Mouse (Mus musculus) yolk sac, embryonic 10.5 days (tissue): ENCODE measurements at regions not wholly inside any gene's neighbourhood (a gene's known extent, or its start where the extent isn't known, plus 50 kb on each side); places are given as distances from the start of the nearest gene placed in this dataset.

Experiments
- DNase-seq: peaks from one replicate; pipeline ENCODE4 v3.0.0-alpha.2; 2017; ENCODE audit warnings: low spot score

DNA sequence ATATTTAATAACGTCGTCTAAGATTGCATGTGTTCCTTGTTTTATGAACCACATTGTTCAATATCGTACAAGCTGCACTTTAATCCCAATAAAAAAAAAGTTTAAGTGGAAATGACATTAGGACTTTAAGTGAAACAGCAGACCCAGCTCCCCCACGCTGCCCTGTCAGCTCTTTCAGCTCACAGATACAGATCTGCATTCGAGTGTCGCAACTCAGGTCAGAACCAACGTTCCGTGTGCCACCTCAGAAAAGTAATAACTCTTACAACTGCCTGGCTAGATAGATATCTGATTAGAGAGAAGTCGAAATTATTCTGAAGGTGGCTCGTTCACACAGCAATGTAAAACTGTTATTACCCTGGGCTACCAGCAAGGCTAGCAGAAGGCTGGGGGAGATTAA lies 364.0 kb upstream of the Dach1 start:
- DNase-seq = no peak

DNA sequence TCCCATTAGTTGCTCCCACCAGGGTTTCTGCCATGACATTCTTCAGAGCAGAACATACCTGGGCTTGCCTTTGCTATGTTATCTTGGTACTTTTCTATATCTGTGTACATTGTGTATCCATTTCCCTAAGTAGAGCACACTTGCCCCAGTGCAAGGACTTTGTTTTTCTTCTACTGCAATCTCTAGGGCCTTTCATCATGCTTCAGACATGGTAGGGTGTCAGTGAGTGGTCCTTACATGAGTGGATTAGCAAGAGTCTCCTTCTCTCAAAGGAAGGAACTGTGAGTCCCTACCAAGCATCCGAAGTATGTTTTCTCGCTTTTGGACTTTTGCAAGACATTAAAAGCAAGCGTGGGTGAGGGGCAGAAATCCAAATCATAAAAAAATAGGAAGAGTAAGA lies 351.4 kb upstream of the Dach1 start:
- no peak for DNase-seq

DNA sequence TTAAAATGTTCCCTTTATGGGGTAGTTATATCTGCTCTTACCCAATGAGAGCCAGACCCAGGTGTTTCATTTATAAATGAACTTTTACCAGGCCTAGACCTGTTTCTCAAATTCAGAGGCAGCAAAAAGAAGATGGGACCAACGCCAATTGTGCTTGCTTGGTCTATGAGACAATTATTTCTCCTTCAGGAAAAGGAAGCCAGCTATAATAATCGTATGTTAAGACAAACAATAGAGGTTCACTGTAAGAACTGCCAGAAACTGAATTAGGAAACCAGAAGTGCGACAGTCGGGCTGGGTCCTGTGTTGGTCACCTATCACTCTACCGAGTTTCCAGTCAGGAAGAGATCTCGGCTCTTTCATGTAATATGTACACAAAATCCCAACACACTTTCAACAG lies 335.8 kb upstream of the Dach1 start:
- no peak for DNase-seq

DNA sequence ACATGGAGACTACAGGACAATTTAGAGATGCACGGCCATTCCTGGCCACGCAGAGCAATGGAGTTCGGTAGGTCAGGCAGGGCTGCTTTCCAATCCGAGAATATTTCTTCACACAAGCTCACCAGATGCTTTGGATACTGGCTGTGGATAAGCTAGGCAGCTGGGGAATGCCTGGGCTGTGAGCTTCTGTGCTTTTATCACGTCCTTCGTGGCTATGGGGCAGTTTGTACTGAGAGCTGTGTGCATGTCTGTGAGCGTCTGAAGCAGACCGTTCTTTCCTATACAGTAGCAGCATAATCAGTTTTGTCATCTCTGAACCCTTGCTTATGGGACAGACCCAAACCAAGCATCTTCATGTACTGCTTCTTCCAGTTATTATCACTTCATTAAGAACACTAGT lies 307.9 kb upstream of the Dach1 start:
- DNase-seq = no peak

DNA sequence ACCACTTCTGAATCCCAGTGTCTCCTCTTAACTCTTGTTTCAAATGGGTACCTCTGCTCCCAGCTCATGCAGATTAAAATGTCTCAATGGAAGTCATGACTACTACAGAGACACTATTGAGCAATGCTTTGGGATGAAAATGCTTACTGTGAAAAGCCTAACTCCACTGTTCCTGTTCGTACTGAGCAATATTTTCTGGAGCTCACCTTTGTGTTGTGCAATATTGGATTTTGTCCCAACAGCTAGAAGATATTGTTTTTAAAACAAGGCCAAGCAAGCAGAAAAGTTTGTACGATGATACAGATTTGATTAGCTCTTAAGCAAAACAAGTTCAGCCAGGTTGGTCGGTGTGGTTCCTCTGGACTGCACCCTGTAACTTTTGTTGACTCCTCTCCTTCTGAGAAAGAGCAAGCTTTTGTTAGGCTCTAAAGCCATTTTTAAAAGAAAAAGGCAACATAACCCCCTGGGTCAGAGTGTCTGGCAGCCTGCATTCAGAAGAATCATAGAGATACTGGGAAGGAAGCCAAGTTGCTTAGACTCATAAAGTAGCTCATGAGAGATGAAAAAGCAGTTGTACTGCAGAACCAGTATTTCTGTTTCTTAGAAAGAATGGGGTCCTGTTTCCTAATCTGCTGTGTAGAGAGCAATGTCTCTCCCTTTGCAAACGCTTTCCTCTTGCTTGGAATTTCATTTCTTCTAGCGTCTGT lies 302.4 kb upstream of the Dach1 start:
- no peak for DNase-seq

DNA sequence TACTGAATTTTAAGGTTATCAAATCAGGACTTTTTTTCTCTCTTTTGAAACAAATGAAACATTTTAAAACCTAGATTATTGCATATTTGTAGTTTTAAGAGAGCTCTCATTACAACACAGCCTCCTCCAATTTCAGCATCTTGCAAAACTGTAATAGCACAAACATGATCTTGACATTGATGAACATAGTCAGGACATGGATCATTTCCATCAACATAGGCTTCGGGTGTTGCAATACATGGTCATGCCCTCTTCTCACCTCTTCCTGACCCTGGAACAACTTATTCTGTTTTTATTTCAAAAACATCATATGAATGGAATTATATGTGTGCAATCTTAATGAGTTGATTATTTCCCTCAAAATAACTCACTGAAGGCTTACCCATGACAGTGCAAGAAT lies 284.9 kb upstream of the Dach1 start:
- DNase-seq = no peak

DNA sequence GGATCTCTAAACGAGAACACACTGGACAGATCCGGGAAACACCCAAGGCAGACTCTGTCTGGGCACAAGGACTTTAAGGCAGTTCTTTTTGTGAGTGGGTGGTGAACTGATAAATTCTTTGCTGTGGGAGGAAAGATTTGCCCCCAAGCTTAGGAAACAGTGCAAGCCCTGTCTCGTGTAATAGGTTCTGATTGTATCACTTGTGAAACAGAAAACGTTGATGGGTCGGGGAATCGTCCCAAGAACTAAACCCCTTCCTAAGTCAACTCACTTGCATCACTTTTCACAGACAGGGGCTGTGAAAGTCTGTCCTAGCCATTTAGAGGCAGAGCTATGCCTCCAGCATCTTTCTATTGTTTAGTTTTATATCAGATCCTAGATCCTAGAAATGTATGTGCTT lies 282.6 kb upstream of the Dach1 start:
- DNase-seq = no peak

DNA sequence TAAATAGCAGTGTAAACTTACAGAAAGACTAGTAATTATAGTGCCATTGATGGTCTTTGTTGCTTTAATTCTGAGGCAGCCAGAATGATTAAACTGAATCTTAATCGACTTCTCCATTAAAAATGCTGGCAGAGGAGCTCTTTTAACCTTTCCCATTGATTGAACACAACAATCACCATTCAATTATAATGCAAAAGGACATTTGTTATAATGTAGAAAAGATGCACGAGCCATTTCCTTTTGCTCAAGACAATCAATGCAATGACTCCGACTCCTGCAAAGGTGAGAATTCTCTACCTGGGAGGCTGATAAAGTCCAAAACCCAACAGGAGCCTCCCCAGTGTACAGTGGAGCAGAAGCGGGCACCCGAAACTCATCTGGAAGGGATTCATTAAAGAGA lies 280.0 kb upstream of the Dach1 start:
- no peak for DNase-seq

DNA sequence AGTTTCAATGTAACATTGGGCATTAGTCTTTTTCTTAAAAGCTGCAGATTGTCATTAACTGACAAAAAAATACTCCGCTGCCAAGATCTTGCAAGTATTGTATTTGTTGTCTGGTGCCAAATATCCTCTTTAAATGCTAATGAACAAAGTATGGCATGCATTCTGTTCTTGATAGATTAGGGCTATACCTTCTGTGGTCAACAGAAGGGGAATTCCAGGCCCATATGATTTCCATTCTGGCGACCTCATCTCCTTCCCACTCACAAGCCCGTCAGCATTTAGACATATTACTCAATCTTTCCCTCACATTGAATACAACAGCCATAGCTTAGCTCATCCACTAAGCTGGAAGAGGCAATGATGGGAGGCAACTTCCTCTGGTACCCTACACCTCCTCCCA lies 272.8 kb upstream of the Dach1 start:
- DNase-seq = no peak

DNA sequence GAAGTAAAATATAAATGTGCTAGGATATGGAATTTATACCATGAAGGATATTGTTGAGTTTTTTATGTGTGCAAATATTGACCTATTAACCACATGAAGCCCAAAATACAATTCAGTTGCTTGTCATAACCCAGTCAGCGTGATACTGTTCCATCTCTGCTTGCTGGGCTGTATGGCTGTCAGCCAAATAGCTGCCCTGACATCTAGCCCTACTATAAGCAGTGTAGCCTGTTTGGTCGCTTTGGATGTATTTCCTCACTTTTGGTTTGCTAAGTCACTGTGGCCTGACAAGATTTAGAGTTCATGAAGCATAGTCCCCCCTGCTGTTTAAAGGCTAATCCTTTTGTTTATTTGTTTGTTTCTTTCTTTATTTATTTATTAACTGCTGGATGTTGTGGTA lies 272.4 kb upstream of the Dach1 start:
- no peak for DNase-seq

DNA sequence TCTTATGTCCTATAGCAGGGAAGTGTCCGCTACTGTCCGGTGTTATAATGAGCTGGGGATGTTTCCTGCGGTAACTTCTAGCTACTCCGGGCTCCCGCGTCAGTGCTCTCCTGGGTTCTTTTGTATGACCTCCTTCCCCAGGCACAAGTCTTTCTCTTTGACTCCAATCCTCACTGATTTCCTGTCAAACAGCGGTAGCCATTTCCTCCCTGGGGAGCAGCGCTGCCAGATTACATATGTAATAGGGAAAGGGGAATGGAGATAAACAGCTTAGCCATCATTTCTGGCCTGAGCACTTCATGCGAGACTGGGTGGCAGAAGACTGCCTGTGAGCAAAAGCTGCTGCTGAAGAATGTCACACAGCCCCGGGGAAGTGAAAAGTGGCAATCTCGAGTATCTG lies 262.4 kb upstream of the Dach1 start:
- no peak for DNase-seq

DNA sequence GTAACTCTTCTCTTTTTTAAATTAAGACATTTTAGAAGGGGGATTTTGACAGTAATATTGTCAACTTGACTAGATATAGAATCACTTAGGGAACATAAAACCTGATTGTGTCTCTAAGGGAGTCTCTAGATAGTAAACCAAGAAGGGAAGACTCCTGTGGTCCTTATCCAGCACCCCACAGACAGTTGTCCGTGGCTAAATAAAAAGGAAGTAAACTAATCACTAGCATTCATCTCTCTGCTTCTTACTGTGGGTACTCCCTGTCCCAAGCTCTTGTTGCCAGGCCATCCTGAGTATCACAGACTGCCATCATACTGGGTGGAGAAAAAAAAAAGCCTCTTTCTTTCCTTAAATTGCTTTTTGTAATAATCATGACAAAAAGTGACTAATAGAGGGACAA lies 248.2 kb upstream of the Dach1 start:
- no peak for DNase-seq

DNA sequence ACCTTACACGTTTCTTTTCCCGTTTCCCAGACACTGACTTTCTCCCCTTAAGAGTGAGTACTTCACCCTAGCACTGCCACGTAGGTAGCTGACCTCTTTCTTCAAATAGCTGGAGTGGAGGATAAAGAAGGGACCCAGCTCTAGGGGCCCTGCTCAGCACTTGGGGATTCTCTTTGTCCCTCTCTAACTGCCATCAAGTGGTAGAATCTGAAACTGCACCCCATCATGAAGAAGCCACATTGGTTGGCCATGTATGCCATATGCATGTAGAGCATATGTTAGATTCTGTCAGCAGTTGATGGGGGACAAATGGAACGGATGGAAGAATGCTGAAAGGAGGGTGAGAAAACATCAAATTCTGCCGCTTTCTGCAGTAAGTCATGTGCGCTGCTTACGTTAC lies 244.6 kb upstream of the Dach1 start:
- DNase-seq = peak; percentile 4

DNA sequence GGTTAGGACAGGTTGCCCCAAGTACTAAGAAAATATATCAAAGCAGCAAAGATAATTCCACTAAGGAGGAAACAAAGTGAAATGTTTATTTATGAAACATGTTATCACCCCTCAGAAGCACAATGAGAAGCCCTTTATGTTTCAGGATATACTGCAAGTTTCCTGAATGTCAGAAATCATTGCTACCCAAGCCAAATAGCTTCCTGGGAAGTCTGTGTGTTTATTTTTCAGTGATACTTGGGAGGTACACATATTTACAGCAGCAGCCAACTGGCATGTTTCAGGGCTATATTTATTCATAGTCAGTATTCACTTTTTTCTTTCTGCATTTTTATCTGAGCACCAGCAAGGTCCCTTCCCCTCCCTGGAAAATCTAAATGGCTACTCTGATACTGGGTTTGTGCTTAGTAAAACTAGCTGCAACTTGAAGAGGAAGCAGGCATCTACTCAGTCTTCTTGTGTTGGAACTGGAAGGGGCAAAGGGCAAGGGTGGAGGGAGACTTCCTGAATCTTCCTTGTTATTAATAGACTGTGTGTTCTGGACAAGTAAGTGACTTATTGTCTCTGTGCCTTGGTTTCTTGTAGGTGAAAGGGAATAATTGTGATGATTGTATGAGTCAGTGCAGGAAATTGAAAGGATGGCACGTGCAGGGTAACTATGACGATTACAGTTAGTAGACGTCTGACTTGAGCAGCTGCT lies 236.5 kb upstream of the Dach1 start:
- no peak for DNase-seq

DNA sequence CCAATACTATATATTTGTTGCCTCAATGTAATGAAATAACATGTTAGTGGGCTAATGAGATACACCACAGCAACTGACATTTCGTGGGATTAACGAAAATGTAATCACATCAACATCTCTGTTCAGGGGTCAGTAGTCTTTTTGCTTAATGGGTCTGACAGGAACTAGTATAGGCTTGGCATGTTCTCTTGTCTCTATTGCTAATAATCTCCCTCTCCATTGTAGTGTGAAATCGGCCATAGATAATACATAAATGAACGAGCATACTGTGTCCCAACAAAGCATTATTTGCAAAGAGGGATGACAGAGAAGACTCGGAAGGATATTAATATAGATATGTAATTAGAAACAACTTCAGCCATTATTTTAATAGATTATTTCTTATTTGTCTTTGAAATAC lies 234.5 kb upstream of the Dach1 start:
- no peak for DNase-seq

DNA sequence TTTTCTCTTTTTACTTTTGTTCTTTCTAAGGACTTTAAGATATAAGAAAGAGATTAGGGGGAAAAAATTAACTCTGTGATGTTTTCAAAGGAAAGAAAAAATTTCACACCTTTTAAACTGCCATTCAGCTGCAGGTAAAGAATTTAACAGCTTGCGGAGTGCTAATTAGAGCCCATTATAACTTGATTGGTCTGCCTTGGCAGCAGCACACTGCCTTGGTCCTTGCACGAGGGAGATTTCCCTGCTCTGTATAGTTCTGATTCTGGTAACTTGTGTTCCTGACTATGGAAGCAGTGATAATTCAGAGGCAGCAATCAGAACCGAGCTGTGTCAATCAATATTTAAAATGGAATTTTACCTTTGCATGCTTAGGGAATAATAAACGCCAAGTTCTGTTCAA lies 218.3 kb upstream of the Dach1 start:
- no peak for DNase-seq
